Mouse (Mus musculus): ENCODE results near the gene Olfr1014. TPM values are rescaled to one million over a fixed set of nuclear protein-coding genes. Genes with fewer than 3 reads are reported as not detected.

Olfr1014 gene
- total RNA-seq (2015): not detected in 2 replicates
- total RNA-seq (2017): not detected in 2 replicates

DNA sequence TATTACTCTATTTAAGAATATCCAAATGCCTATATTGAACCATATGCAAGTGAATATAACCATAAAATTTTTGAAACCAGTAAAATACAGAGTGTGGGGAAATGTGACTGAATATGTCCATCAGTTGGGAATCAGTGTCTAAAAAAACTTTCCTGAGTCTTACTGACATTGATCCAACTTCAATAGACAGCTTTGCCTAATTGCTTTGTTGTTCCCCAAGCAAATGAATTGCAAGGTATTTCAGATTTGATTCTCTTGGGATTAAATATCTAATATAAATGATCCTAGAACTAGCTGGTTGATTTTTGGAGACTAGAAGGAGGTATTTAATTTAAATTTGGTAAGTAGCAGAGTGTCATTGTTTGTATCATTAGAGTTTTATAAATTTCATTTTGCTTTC, at the start of gene Olfr1014:
Olfr1014 (plus strand) TSS at position 301 of the 400 bp plus-strand sequence.
- no peak for ATAC-seq (replicated peaks; ENCODE audit: poor library complexity)

DNA sequence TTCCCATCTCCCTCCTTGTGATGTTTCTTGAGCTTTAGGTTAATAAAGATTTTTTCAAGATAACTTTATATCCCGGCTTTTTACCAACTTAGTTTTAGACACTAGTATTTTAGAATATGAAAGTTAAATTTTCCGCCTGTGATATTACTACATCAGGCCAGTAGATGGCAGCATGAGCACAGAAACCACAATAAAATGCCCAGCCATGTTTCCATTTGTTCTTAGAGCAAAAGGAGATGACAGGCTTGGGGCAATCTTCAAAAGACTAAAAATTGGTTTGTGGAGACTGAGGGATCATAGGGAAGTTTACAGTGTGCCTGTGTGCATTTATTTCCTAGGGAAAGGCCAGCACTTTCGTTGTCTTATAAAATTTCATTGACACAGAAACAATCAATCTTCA, 46.7 kb upstream of the Olfr1014 start:
- peak; percentile 98 for ATAC-seq (replicated peaks; ENCODE audit: poor library complexity)

- no peak for ATAC-seq (replicated peaks; ENCODE audit: poor library complexity)
Measured at GRCm38 (mm10) chr2:85753822-85754221, 18.7 kb upstream of the Olfr1014 start.

DNA sequence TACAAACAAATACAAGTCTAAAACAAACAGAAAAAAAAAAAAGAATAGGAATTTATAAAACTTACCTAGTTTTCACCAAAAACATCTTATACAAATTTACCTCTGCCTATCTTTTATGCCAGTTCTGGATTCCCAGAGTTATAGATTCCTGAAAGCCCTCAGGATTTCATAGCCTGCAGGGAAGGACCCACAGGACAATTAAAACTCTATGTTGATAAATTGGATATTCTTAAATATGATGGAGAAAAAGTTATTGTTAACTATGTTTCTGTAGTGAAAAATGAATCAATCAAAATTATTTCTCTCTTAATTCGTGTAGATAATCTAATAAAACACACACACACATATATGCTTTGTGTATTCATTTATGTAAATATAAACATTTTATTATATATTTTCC, 9.8 kb upstream of the Olfr1014 start, which contains the start of gene Olfr1012:
Olfr1012 (minus strand) TSS at position 101 of the 400 bp plus-strand sequence.
- no peak for ATAC-seq (replicated peaks; ENCODE audit: poor library complexity)

- no peak for ATAC-seq (replicated peaks; ENCODE audit: poor library complexity)
Measured at GRCm38 (mm10) chr2:85766798-85767197, 5.7 kb upstream of the Olfr1014 start, which contains the start of gene Olfr1013. Olfr1013 (plus strand) TSS chr2:85767098.

DNA sequence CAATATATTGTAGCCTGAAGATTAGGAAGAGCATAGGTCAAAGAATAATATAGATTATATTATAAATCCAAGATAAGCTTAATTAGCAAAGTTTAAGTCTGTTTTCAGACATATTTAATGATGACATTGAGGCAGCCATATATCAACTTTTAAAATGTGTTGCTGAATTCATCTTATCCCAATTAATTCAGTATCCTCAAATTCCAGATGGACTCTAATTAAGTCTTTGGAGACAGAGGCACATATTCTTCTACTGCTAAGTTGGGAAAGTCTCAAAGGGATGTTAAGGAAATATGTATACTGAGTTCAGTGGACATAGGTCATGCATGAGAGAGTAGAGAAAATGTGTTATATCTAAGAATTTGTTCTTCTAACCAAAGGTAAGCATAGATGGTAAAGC, 9.2 kb downstream of the Olfr1014 start, which contains the start of gene Olfr1015:
Olfr1015 (plus strand) TSS at position 301 of the 400 bp plus-strand sequence.
- no peak for ATAC-seq (replicated peaks; ENCODE audit: poor library complexity)

DNA sequence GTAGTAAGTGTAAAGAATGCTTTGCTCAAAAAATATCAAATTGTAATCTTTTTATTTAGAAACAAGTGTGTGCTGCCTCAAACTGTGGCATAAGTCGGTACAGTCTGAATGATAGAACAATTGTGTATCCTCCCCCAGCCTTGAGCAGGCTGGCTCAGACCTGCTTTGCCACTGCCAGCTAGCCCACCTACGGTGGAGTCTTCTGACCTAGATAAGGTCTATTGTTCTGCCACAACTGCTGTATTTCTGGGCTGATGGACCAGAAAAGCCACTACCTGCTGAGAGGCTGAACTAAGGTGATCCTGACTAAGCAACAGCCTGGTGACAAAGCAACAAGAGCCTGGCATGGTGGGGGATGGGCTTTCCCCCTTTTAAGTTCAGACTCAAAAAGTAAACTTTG, 19.8 kb downstream of the Olfr1014 start:
- no peak for ATAC-seq (replicated peaks; ENCODE audit: poor library complexity)

DNA sequence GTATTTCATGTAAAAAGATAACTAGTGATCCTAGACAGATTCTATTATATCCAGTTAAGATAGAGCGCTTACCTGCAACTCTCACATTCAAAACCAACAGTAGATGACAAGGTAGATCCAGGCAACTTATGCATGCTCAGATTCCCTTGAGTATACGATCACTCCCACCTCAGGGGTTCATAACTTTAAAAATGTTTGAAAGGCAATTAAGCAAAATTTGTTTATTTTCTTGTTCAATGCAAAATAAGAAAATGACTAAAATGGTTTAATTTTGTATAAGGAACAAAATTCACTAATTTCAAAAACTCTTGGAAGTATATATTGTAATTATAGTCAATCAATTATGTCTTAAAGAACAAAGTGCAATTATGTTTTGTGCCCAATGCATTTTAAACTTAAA, 29.9 kb downstream of the Olfr1014 start, which contains the start of gene Olfr1016:
Olfr1016 (minus strand) TSS at position 101 of the 400 bp plus-strand sequence.
- ATAC-seq (replicated peaks; ENCODE audit: poor library complexity): no peak

DNA sequence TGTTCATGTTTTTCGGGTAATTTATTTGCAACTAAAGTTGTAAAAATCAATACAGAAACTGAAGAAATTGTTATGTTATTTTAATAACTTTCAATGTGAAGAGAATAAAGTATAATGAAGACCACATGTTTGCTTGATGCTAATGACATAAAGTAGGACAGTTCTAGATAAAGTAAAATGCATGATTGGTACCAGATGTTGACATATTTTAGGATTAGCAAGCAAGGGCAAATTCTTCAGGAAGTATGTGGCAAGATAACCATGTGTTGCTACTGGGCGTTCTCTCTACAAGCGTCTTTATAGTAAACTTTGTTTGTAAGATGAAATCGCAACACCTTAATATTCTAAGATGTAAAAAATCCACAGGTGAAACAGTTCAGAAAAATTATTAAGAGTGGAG, 32.0 kb downstream of the Olfr1014 start:
- ATAC-seq (replicated peaks; ENCODE audit: poor library complexity): no peak

DNA sequence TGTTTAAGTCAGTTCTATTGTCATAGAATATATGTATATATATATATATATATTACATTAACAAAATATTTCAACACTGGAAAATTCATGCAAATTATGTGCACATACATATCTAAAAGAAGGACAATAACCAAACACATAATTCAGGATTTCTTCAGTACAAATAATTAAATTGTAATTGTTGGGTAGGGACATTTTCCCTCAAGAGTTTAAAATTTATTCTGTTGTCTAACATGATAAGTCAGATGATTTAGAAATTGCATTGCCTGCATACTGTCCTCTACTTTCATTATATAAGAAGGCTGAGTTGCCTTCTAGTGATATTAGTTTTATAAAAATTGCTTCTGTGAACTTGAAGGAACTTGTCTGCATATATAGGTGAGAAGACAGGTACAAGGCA, 45.7 kb downstream of the Olfr1014 start, which contains the start of gene Olfr1018:
Olfr1018 (plus strand) TSS at position 301 of the 400 bp plus-strand sequence.
- no peak for ATAC-seq (replicated peaks; ENCODE audit: poor library complexity)

Other genes starting within 250 kb of the Olfr1014 start
- gene Olfr996, start 193.5 kb upstream of the Olfr1014 start, total RNA-seq (2015): not detected in 2 replicates
- gene Olfr996, start 193.5 kb upstream of the Olfr1014 start, total RNA-seq (2017): not detected in 2 replicates
- gene Olfr998, start 183.8 kb upstream of the Olfr1014 start, total RNA-seq (2015): not detected in 2 replicates
- gene Olfr998, start 183.8 kb upstream of the Olfr1014 start, total RNA-seq (2017): not detected in 2 replicates
- gene Olfr1000, start 160.8 kb upstream of the Olfr1014 start, total RNA-seq (2015): not detected in 2 replicates
- gene Olfr1000, start 160.8 kb upstream of the Olfr1014 start, total RNA-seq (2017): not detected in 2 replicates
- gene Olfr1002, start 122.0 kb upstream of the Olfr1014 start, total RNA-seq (2015): not detected in 2 replicates
- gene Olfr1002, start 122.0 kb upstream of the Olfr1014 start, total RNA-seq (2017): not detected in 2 replicates
- gene Olfr154, start 108.3 kb upstream of the Olfr1014 start, total RNA-seq (2015): not detected in 2 replicates
- not detected in 2 replicates for gene Olfr154, start 108.3 kb upstream of the Olfr1014 start, total RNA-seq (2017)
- not detected in 2 replicates for gene Olfr1006, start 93.9 kb upstream of the Olfr1014 start, total RNA-seq (2015)
- gene Olfr1006, start 93.9 kb upstream of the Olfr1014 start, total RNA-seq (2017): not detected in 2 replicates
- gene Olfr1008, start 83.3 kb upstream of the Olfr1014 start, total RNA-seq (2015): not detected in 2 replicates
- not detected in 2 replicates for gene Olfr1008, start 83.3 kb upstream of the Olfr1014 start, total RNA-seq (2017)
- gene Olfr1009, start 57.3 kb upstream of the Olfr1014 start, total RNA-seq (2015): not detected in 2 replicates
- not detected in 2 replicates for gene Olfr1009, start 57.3 kb upstream of the Olfr1014 start, total RNA-seq (2017)
- not detected in 2 replicates for gene Olfr1012, start 9.9 kb upstream of the Olfr1014 start, total RNA-seq (2015)
- gene Olfr1012, start 9.9 kb upstream of the Olfr1014 start, total RNA-seq (2017): not detected in 2 replicates
- not detected in 2 replicates for gene Olfr1013, start 5.6 kb upstream of the Olfr1014 start, total RNA-seq (2015)
- not detected in 2 replicates for gene Olfr1013, start 5.6 kb upstream of the Olfr1014 start, total RNA-seq (2017)
- gene Olfr1015, start 9.3 kb downstream of the Olfr1014 start, total RNA-seq (2015): not detected in 2 replicates
- not detected in 2 replicates for gene Olfr1015, start 9.3 kb downstream of the Olfr1014 start, total RNA-seq (2017)
- gene Olfr1016, start 29.8 kb downstream of the Olfr1014 start, total RNA-seq (2015): not detected in 2 replicates
- not detected in 2 replicates for gene Olfr1016, start 29.8 kb downstream of the Olfr1014 start, total RNA-seq (2017)
- gene Olfr1018, start 45.8 kb downstream of the Olfr1014 start, total RNA-seq (2015): not detected in 2 replicates
- gene Olfr1018, start 45.8 kb downstream of the Olfr1014 start, total RNA-seq (2017): not detected in 2 replicates
- not detected in 2 replicates for gene Olfr1019, start 72.8 kb downstream of the Olfr1014 start, total RNA-seq (2015)
- not detected in 2 replicates for gene Olfr1019, start 72.8 kb downstream of the Olfr1014 start, total RNA-seq (2017)
- not detected in 2 replicates for gene Olfr1020, start 74.3 kb downstream of the Olfr1014 start, total RNA-seq (2015)
- gene Olfr1020, start 74.3 kb downstream of the Olfr1014 start, total RNA-seq (2017): not detected in 2 replicates
- gene Olfr1022, start 95.9 kb downstream of the Olfr1014 start, total RNA-seq (2015): not detected in 2 replicates
- not detected in 2 replicates for gene Olfr1022, start 95.9 kb downstream of the Olfr1014 start, total RNA-seq (2017)
- not detected in 2 replicates for gene Olfr1023, start 112.9 kb downstream of the Olfr1014 start, total RNA-seq (2015)
- not detected in 2 replicates for gene Olfr1023, start 112.9 kb downstream of the Olfr1014 start, total RNA-seq (2017)
- not detected in 2 replicates for gene Olfr1024, start 132.3 kb downstream of the Olfr1014 start, total RNA-seq (2015)
- not detected in 2 replicates for gene Olfr1024, start 132.3 kb downstream of the Olfr1014 start, total RNA-seq (2017)
- gene Olfr1025-ps1, start 142.5 kb downstream of the Olfr1014 start, total RNA-seq (2015): not detected in 2 replicates
- not detected in 2 replicates for gene Olfr1025-ps1, start 142.5 kb downstream of the Olfr1014 start, total RNA-seq (2017)
- not detected in 2 replicates for gene Olfr1026, start 148.8 kb downstream of the Olfr1014 start, total RNA-seq (2015)
- not detected in 2 replicates for gene Olfr1026, start 148.8 kb downstream of the Olfr1014 start, total RNA-seq (2017)
- gene Olfr1028, start 177.7 kb downstream of the Olfr1014 start, total RNA-seq (2015): not detected in 2 replicates
- gene Olfr1028, start 177.7 kb downstream of the Olfr1014 start, total RNA-seq (2017): not detected in 2 replicates
- not detected in 2 replicates for gene Olfr1029, start 201.2 kb downstream of the Olfr1014 start, total RNA-seq (2015)
- not detected in 2 replicates for gene Olfr1029, start 201.2 kb downstream of the Olfr1014 start, total RNA-seq (2017)
- not detected in 2 replicates for gene Olfr1030, start 206.6 kb downstream of the Olfr1014 start, total RNA-seq (2015)
- not detected in 2 replicates for gene Olfr1030, start 206.6 kb downstream of the Olfr1014 start, total RNA-seq (2017)
- gene Olfr1031, start 217.6 kb downstream of the Olfr1014 start, total RNA-seq (2015): not detected in 2 replicates
- gene Olfr1031, start 217.6 kb downstream of the Olfr1014 start, total RNA-seq (2017): not detected in 2 replicates
- not detected in 2 replicates for gene Olfr1032, start 232.8 kb downstream of the Olfr1014 start, total RNA-seq (2015)
- gene Olfr1032, start 232.8 kb downstream of the Olfr1014 start, total RNA-seq (2017): not detected in 2 replicates
- gene Olfr1033, start 247.9 kb downstream of the Olfr1014 start, total RNA-seq (2015): 0.10 and 0.24 TPM in 2 replicates
- gene Olfr1033, start 247.9 kb downstream of the Olfr1014 start, total RNA-seq (2017): 0.14 TPM in 1 of 2 replicates, not detected in the other

Data from megakaryocyte progenitor cell, adult 5-6 weeks (primary cell).